Mouse (Mus musculus): ENCODE results near the gene March4. TPM values are rescaled to one million over a fixed set of nuclear protein-coding genes. Genes with fewer than 3 reads are reported as not detected.

Gene March4
- total RNA-seq, 4 experiments from 2014 or later: 0.20 to 0.36 (median 0.26) TPM

- DNase-seq (ENCODE audit: low spot score in 2 of 2): no peak
These were observed 136.9 kb downstream of the March4 start for GRCm38 (mm10) chr1:72399720-72400401.

GRCm38 (mm10) chr1:72390420-72390819 lies 146.3 kb downstream of the March4 start:
- no peak for DNase-seq (ENCODE audit: low spot score in 2 of 2)

DNA sequence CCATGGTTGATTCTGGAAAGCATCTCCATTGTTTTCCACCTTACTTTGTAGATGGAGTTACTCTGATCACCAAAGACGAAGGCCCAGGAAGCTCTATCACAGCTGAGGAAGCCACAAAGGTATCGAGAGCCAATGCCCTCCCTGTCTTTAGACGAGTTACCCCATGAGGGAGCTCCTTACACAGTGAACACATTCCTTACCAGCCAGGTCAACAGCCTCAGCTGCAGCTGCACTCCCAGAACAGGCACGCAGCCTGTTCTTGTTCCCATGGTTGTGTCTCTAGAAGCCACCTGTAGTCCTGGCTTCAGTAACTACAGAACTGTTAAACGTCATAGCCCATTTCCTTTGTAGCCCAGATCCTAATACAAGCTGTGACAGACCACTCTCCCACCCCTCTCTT lies 153.1 kb downstream of the March4 start:
- no peak for DNase-seq (ENCODE audit: low spot score in 2 of 2)

DNA sequence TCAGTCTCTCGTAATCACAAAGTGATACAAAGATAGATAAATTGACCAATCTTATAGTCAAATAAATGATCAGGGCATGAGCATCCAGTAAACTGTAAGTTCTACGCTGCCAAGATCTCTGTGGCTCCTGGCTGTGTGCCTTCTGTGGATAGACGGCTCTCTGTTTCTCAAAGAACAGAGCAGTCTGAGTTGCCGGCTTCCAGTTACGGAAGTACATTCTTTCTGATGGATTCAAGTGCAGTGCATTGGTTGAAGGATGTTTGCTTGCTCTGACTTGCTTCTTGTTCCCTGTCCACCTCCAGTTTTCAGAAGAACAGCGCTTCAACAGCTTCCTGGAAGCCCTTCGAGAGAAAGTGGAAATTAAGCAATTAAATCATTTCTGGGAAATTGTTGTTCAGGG lies 153.7 kb downstream of the March4 start:
- no peak for DNase-seq (ENCODE audit: low spot score in 2 of 2)

GRCm38 (mm10) chr1:72380544-72380943 lies 156.2 kb downstream of the March4 start:
- no peak for DNase-seq (ENCODE audit: low spot score in 2 of 2)

DNA sequence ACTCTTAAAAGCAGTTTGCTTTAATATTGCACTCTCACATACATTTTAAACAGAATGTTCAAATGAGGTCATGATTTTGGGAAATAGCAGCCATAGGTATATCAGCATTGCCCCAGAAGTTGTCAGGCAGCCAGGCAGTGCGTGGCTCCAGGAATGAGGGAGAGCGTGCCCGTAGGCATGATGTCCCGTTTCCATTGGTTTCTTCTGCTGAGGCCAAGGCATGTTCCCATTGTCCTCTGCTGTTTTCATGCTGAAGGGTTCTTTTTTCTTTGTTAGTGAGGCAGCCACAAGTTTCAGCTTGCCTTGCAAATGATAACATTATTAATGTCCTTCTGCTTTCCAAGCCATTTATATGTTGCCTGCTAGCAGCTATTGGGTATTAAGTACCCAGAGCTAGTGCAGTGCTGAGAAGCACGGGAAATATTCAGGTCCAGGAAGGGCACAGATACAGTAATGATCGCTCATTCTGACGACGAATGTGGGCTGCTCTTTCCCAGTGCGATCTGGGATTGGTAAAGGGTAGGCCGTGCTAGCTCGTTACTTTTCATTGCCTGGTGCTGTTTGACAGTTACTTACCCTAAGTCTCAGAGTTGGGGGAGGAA lies 156.9 kb downstream of the March4 start:
- no peak for DNase-seq (ENCODE audit: low spot score in 2 of 2)

DNA sequence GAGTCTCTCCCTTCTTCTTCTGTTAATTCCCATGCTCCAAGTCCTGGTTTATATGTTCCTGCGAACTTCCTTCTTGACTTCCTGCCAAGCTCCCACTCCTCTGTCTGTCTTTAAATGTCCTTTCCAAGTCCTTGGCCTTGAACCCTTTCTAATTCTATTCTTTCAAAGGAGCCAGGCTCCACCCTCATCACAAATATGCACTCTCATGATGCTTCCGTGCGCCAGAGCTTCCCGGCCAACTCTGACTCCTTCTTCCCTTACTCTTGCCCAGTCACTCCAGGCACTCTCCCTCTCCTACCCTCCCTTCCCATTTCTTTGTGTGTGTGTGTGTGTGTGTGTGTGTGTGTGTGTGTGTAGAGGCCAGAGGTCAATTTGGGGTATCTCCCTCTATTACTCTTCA lies 158.6 kb downstream of the March4 start:
- DNase-seq (ENCODE audit: low spot score in 2 of 2): no peak

Other genes with a start within 250 kb of the March4 start
- gene Xrcc5, start 229.5 kb downstream of the March4 start, total RNA-seq (2022): 10 to 100 TPM; 22.7 to 30.0 (median 26.5) TPM
- 10 to 100 TPM; 20.0 to 24.0 (median 21.7) TPM for gene Smarcal1, start 46.3 kb upstream of the March4 start, total RNA-seq (2022)
- gene Ankar, start 163.6 kb upstream of the March4 start, total RNA-seq (2022): not detected
- gene Rpl37a, start 174.4 kb upstream of the March4 start, total RNA-seq (2022): 100 to 1,000 TPM; 624 to 741 (median 668) TPM